Mouse (Mus musculus) megakaryocyte, embryonic 14.5 days (primary cell): ENCODE results near the gene Pald1. TPM values are rescaled to one million over a fixed set of nuclear protein-coding genes. Genes with fewer than 3 reads are reported as not detected.

Experiments used
- H3K27me3 ChIP-seq: replicated peaks from 2 replicates; pipeline ENCODE3; 2012; ENCODE audit warnings: inconsistent platforms
- H3K36me3 ChIP-seq: replicated peaks from 2 replicates; pipeline ENCODE3; 2012; ENCODE audit warnings: low read length, inconsistent platforms, mixed read lengths
- H3K4me1 ChIP-seq: 2 replicates; pipeline ENCODE4 v1.6.1; 2012; ENCODE audit warnings: inconsistent platforms
- H3K4me3 ChIP-seq: replicated peaks from 2 replicates; pipeline ENCODE3; 2012; ENCODE audit warnings: moderate library complexity, mild to moderate bottlenecking, inconsistent platforms
- H3K9me3 ChIP-seq: 2 replicates; pipeline ENCODE4 v1.6.1; 2012; ENCODE audit warnings: inconsistent platforms
- FLI1 ChIP-seq: IDR thresholded peaks from 2 replicates; pipeline ENCODE4 v1.6.1; 2012; ENCODE audit warnings: low read length, inconsistent platforms, mixed read lengths
- GATA1 ChIP-seq: IDR thresholded peaks from 3 replicates; pipeline ENCODE4 v1.6.1; 2012; ENCODE audit warnings: mixed read lengths, low read length, inconsistent platforms, borderline replicate concordance
- polyA plus RNA-seq: library from polyadenylated mRNA; stranded (reverse); fragments of >175 nt; gene quantifications from 2 replicates; pipeline ENCODE4 v1.2.3, GENCODE M21; 2012; ENCODE audit warnings: low replicate concordance; ENCODE audit not compliant: insufficient read depth

Pald1 gene
- polyA plus RNA-seq, 1 experiment: 0.30 TPM

- H3K9me3 ChIP-seq: peaks cover 4% of the 10 kb centered on the region; the same call in 1 of the 2 replicates
- H3K36me3 ChIP-seq: no peaks in the 10 kb centered on the region
- TF ChIP-seq FLI1 (no peak), GATA1 (no peak)
- peaks cover 33% of the 10 kb centered on the region for H3K4me1 ChIP-seq
- H3K27me3 ChIP-seq: peaks cover 66% of the 10 kb centered on the region
- H3K4me3 ChIP-seq: peak overlapping the region; percentile 1
These were observed 36.7 kb upstream of the Pald1 start for GRCm38 (mm10) chr10:61420011-61420410.

- no peak for TF ChIP-seq GATA1
- TF ChIP-seq FLI1: no peak
- peaks cover 66% of the 10 kb centered on the region for H3K27me3 ChIP-seq
- H3K4me1 ChIP-seq: peaks cover 31% of the 10 kb centered on the region
- no peak overlapping the region for H3K4me3 ChIP-seq
- peaks cover 9% of the 10 kb centered on the region; the same call in 1 of the 2 replicates for H3K9me3 ChIP-seq
- no peaks in the 10 kb centered on the region for H3K36me3 ChIP-seq
These were observed 35.8 kb upstream of the Pald1 start for GRCm38 (mm10) chr10:61419146-61419545.

- Histone ChIP-seq H3K36me3 (no peaks in the 10 kb centered on the region), H3K9me3 (peaks cover 9% of the 10 kb centered on the region; the same call in 1 of the 2 replicates), H3K4me1 (peaks cover 35% of the 10 kb centered on the region), H3K4me3 (peak overlapping the region; percentile 87), H3K27me3 (peaks cover 63% of the 10 kb centered on the region)
- no peak for TF ChIP-seq GATA1
- TF ChIP-seq FLI1: no peak
These were observed 35.0 kb upstream of the Pald1 start for GRCm38 (mm10) chr10:61418131-61418900.

GRCm38 (mm10) chr10:61417672-61418071 is 34.3 kb upstream of the Pald1 start, which contains the start of gene Nodal:
Gene Nodal (plus strand): TSS chr10:61417972.
- peaks cover 9% of the 10 kb centered on the region; the same call in 1 of the 2 replicates for H3K9me3 ChIP-seq
- TF ChIP-seq FLI1 (no peak), GATA1 (no peak)
- peaks cover 58% of the 10 kb centered on the region for H3K27me3 ChIP-seq
- peaks cover 42% of the 10 kb centered on the region for H3K4me1 ChIP-seq
- no peaks in the 10 kb centered on the region for H3K36me3 ChIP-seq
- peak within 1 kb of the TSS; percentile 87 for H3K4me3 ChIP-seq

GRCm38 (mm10) chr10:61417046-61417445 is 33.7 kb upstream of the Pald1 start:
- no peak overlapping the region for H3K4me3 ChIP-seq
- H3K4me1 ChIP-seq: peaks cover 43% of the 10 kb centered on the region
- peaks cover 9% of the 10 kb centered on the region; the same call in 1 of the 2 replicates for H3K9me3 ChIP-seq
- no peaks in the 10 kb centered on the region for H3K36me3 ChIP-seq
- TF ChIP-seq FLI1 (no peak), GATA1 (no peak)
- peaks cover 57% of the 10 kb centered on the region for H3K27me3 ChIP-seq

GRCm38 (mm10) chr10:61416561-61416960 is 33.2 kb upstream of the Pald1 start:
- peaks cover 9% of the 10 kb centered on the region; the same call in 1 of the 2 replicates for H3K9me3 ChIP-seq
- H3K4me3 ChIP-seq: no peak overlapping the region
- TF ChIP-seq GATA1 (no peak), FLI1 (no peak)
- H3K27me3 ChIP-seq: peaks cover 60% of the 10 kb centered on the region
- H3K4me1 ChIP-seq: peaks cover 43% of the 10 kb centered on the region
- H3K36me3 ChIP-seq: no peaks in the 10 kb centered on the region

- H3K36me3 ChIP-seq: no peaks in the 10 kb centered on the region
- TF ChIP-seq FLI1 (no peak), GATA1 (no peak)
- peaks cover 9% of the 10 kb centered on the region; the same call in 1 of the 2 replicates for H3K9me3 ChIP-seq
- peaks cover 43% of the 10 kb centered on the region for H3K4me1 ChIP-seq
- H3K27me3 ChIP-seq: peaks cover 62% of the 10 kb centered on the region
- H3K4me3 ChIP-seq: no peak overlapping the region
These were observed 32.6 kb upstream of the Pald1 start for GRCm38 (mm10) chr10:61415890-61416289.

GRCm38 (mm10) chr10:61415240-61415639 is 31.9 kb upstream of the Pald1 start:
- H3K4me1 ChIP-seq: peaks cover 39% of the 10 kb centered on the region
- TF ChIP-seq GATA1: no peak
- no peak for TF ChIP-seq FLI1
- H3K4me3 ChIP-seq: no peak overlapping the region

GRCm38 (mm10) chr10:61412910-61413625 is 29.7 kb upstream of the Pald1 start:
- peaks cover 6% of the 10 kb centered on the region; the same call in 1 of the 2 replicates for H3K9me3 ChIP-seq
- H3K4me1 ChIP-seq: peaks cover 17% of the 10 kb centered on the region
- H3K27me3 ChIP-seq: peaks cover 48% of the 10 kb centered on the region
- H3K4me3 ChIP-seq: peak overlapping the region; percentile 73
- TF ChIP-seq FLI1 (no peak), GATA1 (no peak)
- H3K36me3 ChIP-seq: no peaks in the 10 kb centered on the region

More at GRCm38 (mm10) chr10:61415240-61415639, 31.9 kb upstream of the Pald1 start:
- H3K36me3 ChIP-seq: no peaks in the 10 kb centered on the region
- H3K9me3 ChIP-seq: peaks cover 9% of the 10 kb centered on the region; the same call in 1 of the 2 replicates
- H3K27me3 ChIP-seq: peaks cover 58% of the 10 kb centered on the region
